Mouse (Mus musculus): ENCODE results near the gene Opn1sw. TPM values are rescaled to one million over a fixed set of nuclear protein-coding genes. Genes with fewer than 3 reads are reported as not detected.

Gene Opn1sw
- total RNA-seq, 1 experiment, result 0.13 TPM

DNA sequence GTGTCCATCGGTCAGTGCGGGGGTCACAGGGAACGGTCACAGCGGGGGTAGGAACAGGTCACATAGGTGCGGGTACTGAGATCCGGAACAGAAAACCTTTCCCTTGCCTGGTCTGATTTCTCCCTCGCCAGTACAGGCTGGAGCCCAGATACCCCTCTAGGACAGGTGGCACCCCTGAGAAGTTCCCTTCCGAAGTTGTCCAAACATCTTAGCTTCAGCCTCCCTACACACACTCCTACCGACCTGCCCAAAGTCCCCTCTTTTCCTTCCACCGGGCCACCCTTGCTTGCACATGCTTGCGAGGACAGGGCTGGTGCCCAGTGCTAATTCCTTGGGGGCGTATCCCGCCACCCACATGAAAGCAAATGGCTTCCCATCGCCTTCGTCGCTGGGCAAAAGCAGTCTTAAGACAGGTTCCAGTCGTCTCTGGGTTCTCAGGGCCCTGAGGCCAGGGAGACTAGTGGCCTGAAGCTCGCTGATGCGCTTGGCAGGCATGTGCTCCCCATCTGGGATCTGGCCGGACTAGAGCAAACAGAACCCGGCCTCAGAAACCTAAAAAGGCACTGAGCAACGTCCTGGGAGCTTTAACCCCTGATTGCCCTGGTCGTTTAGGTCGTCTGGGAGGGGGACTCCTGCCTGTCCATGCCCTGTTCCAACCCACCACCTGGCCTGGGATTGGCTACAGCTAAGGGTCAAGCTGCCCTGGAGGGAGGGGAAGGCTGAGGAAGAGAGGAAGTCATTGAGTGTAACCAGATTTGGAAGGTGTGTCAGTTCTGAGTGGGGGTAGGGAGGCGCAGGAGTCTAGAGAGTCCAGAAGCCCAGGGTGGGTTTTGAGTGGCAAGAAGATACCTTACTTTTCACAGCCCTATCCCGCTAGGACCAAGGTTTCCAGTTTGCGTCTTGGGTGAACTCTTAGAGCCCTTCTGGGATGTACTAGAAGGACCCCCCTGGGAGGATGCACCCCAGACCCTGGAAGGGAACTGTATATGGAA lies 45.8 kb upstream of the Opn1sw start:
- Histone ChIP-seq H3K4me3 (ENCODE audit: insufficient read depth in 1 of 2, low read depth in 1 of 2, low read length in 2 of 2, poor library complexity in 1 of 2, severe bottlenecking in 1 of 2) (peak overlapping the region; percentile 33 to 63), H3K9ac (ENCODE audit: insufficient read depth, low read depth, low read length, poor library complexity, severe bottlenecking) (peak overlapping the region; percentile 34), H3K4me1 (ENCODE audit: control insufficient read depth in 2 of 2, insufficient read depth in 2 of 2, low read length in 2 of 2, poor library complexity in 1 of 2) (peaks cover 0 to 23% of the 10 kb centered on the region in 2 experiments; a peak in 2 of 4 replicates), H3K27ac (ENCODE audit: insufficient read depth, low read depth, low read length, poor library complexity, severe bottlenecking) (peak overlapping the region; percentile 16; the same call in 1 of the 2 replicates), H3K36me3 (ENCODE audit: control insufficient read depth, insufficient read depth, low read length, poor library complexity, severe bottlenecking) (no peaks in the 10 kb centered on the region), H3K9me3 (ENCODE audit: control insufficient read depth, insufficient read depth, low read depth, low read length) (no peaks in the 10 kb centered on the region)
- in situ Hi-C loops (cut with MboI; ENCODE audit: low sequenced_read_pairs in 2 of 2, unreplicated experiment in 2 of 2), result no loop called here
- no peak for DNase-seq (ENCODE audit: low read depth, low spot score)
- TF ChIP-seq HCFC1 (IDR thresholded peaks at IDR 0.05; ENCODE audit: borderline replicate concordance, insufficient read depth, low read length) (no peak), MAFK (IDR thresholded peaks at IDR 0.05; ENCODE audit: insufficient read depth, low read depth, low read length) (no peak), ZC3H11A (IDR thresholded peaks at IDR 0.05; ENCODE audit: borderline replicate concordance, low read depth, low read length) (no peak)

DNA sequence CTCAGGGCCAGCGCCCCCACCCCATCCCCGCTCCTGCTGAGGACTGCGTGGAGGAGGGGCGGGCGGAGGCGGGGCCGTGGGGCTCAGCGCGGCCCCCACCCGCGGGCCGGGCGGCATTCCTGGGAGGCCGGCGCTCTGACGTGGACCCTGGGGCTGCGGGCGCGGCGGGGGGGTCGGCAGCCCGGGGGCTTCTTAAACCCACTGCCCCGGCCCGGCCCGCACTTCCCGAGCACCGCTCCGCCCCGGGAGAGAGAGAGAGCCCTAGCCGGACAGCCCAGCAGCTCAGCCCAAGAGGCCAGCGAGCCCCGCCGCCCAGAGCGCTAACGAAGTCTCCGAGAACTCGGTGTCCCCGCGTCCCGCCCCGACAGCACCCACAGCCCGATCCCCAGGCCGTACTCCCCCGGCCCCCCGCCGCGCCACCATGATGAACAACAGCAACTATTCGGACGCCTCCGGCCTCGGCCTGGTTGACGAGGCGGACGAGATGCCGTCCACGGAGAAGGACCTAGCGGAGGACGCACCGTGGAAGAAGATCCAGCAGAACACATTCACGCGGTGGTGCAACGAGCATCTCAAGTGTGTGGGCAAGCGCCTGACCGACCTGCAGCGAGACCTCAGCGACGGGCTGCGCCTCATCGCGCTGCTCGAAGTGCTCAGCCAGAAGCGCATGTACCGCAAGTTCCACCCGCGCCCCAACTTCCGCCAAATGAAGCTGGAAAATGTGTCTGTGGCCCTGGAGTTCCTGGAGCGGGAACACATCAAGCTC lies 45.0 kb upstream of the Opn1sw start, which contains the start of gene Flnc:
Flnc (plus strand) TSS at position 219 of the 766 bp plus-strand sequence.
- Histone ChIP-seq H3K9ac (ENCODE audit: insufficient read depth, low read depth, low read length, poor library complexity, severe bottlenecking) (peak within 1 kb of the TSS; percentile 34), H3K9me3 (ENCODE audit: control insufficient read depth, insufficient read depth, low read depth, low read length) (no peaks in the 10 kb centered on the region), H3K4me1 (ENCODE audit: control insufficient read depth in 2 of 2, insufficient read depth in 2 of 2, low read length in 2 of 2, poor library complexity in 1 of 2) (peaks cover 0 to 23% of the 10 kb centered on the region in 2 experiments; a peak in 2 of 4 replicates), H3K27ac (ENCODE audit: insufficient read depth, low read depth, low read length, poor library complexity, severe bottlenecking) (no peak within 1 kb of the TSS), H3K4me3 (ENCODE audit: insufficient read depth in 1 of 2, low read depth in 1 of 2, low read length in 2 of 2, poor library complexity in 1 of 2, severe bottlenecking in 1 of 2) (peak within 1 kb of the TSS; percentile 33 to 63), H3K36me3 (ENCODE audit: control insufficient read depth, insufficient read depth, low read length, poor library complexity, severe bottlenecking) (no peaks in the 10 kb centered on the region)
- DNase-seq (ENCODE audit: low read depth, low spot score), result no peak
- in situ Hi-C loops (cut with MboI; ENCODE audit: low sequenced_read_pairs in 2 of 2, unreplicated experiment in 2 of 2), result no loop called here
- no peak for TF ChIP-seq CHD2 (IDR thresholded peaks at IDR 0.05; ENCODE audit: low read depth, low read length)
- no peak for TF ChIP-seq MAFK (IDR thresholded peaks at IDR 0.05; ENCODE audit: insufficient read depth, low read depth, low read length)
- TF ChIP-seq HCFC1 (IDR thresholded peaks at IDR 0.05; ENCODE audit: borderline replicate concordance, insufficient read depth, low read length), result no peak
- TF ChIP-seq ZC3H11A (IDR thresholded peaks at IDR 0.05; ENCODE audit: borderline replicate concordance, low read depth, low read length), result no peak
- TF ChIP-seq ZNF384 (IDR thresholded peaks at IDR 0.05; ENCODE audit: low read depth, low read length), result no peak

DNA sequence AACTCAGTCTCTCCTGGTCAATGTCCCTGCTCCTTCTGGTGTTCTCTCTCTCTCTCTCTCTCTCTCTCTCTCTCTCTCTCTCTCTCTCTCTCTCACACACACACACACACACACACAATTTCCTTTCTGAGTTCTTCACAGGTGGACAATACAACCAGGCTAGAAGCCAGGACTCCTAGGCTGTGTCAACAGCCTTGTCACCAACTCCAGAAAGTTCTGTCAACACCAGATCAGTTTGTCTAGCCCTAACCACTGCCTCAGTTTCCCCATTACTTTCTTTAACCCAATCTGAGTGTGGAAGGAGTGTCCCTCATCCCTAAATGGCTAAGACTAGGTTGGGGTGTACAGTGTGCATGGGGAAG lies 44.4 kb upstream of the Opn1sw start:
- H3K27ac ChIP-seq (ENCODE audit: insufficient read depth, low read depth, low read length, poor library complexity, severe bottlenecking), result no peak overlapping the region
- no peaks in the 10 kb centered on the region for H3K9me3 ChIP-seq (ENCODE audit: control insufficient read depth, insufficient read depth, low read depth, low read length)
- DNase-seq (ENCODE audit: low read depth, low spot score), result no peak
- H3K4me3 ChIP-seq (ENCODE audit: insufficient read depth in 1 of 2, low read depth in 1 of 2, low read length in 2 of 2, poor library complexity in 1 of 2, severe bottlenecking in 1 of 2), result peak overlapping the region; percentile 33 to 63; a peak in 3 of 4 replicates
- TF ChIP-seq ZNF384 (IDR thresholded peaks at IDR 0.05; ENCODE audit: low read depth, low read length), result no peak
- no peak for TF ChIP-seq CHD2 (IDR thresholded peaks at IDR 0.05; ENCODE audit: low read depth, low read length)
- TF ChIP-seq HCFC1 (IDR thresholded peaks at IDR 0.05; ENCODE audit: borderline replicate concordance, insufficient read depth, low read length), result no peak
- TF ChIP-seq ZC3H11A (IDR thresholded peaks at IDR 0.05; ENCODE audit: borderline replicate concordance, low read depth, low read length), result no peak
- TF ChIP-seq MAFK (IDR thresholded peaks at IDR 0.05; ENCODE audit: insufficient read depth, low read depth, low read length), result no peak
- peaks cover 0 to 23% of the 10 kb centered on the region in 2 experiments; a peak in 2 of 4 replicates for H3K4me1 ChIP-seq (ENCODE audit: control insufficient read depth in 2 of 2, insufficient read depth in 2 of 2, low read length in 2 of 2, poor library complexity in 1 of 2)
- no peaks in the 10 kb centered on the region for H3K36me3 ChIP-seq (ENCODE audit: control insufficient read depth, insufficient read depth, low read length, poor library complexity, severe bottlenecking)
- no peak overlapping the region for H3K9ac ChIP-seq (ENCODE audit: insufficient read depth, low read depth, low read length, poor library complexity, severe bottlenecking)
- in situ Hi-C loops (cut with MboI; ENCODE audit: low sequenced_read_pairs in 2 of 2, unreplicated experiment in 2 of 2), result no loop called here

DNA sequence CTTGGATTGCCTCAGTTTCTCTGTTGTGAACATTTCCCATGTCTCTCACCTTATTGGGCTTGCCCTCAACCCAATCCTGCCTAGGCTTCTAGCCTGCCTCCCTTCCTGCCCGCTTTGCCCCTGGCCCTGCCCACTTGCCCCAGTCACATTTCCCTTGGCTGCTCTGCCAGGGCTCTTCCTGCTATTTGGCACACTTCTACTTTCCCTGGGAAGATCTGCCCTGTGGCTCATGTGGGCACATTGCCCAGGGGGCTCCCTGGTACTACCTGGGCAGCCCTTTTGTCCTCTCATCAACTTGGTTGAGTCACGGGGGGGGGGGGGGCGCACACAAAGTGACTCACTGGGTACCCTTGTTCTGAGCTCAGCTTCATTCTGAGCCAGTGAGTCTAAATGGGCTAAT lies 43.9 kb upstream of the Opn1sw start:
- Histone ChIP-seq H3K27ac (ENCODE audit: insufficient read depth, low read depth, low read length, poor library complexity, severe bottlenecking) (no peak overlapping the region), H3K9ac (ENCODE audit: insufficient read depth, low read depth, low read length, poor library complexity, severe bottlenecking) (no peak overlapping the region), H3K4me1 (ENCODE audit: control insufficient read depth in 2 of 2, insufficient read depth in 2 of 2, low read length in 2 of 2, poor library complexity in 1 of 2) (peaks cover 0 to 23% of the 10 kb centered on the region in 2 experiments; a peak in 2 of 4 replicates), H3K4me3 (ENCODE audit: insufficient read depth in 1 of 2, low read depth in 1 of 2, low read length in 2 of 2, poor library complexity in 1 of 2, severe bottlenecking in 1 of 2) (no peak overlapping the region), H3K9me3 (ENCODE audit: control insufficient read depth, insufficient read depth, low read depth, low read length) (no peaks in the 10 kb centered on the region), H3K36me3 (ENCODE audit: control insufficient read depth, insufficient read depth, low read length, poor library complexity, severe bottlenecking) (no peaks in the 10 kb centered on the region)
- no peak for DNase-seq (ENCODE audit: low read depth, low spot score)
- in situ Hi-C loops (cut with MboI; ENCODE audit: low sequenced_read_pairs in 2 of 2, unreplicated experiment in 2 of 2), result no loop called here
- TF ChIP-seq ZNF384 (IDR thresholded peaks at IDR 0.05; ENCODE audit: low read depth, low read length) (no peak), MAFK (IDR thresholded peaks at IDR 0.05; ENCODE audit: insufficient read depth, low read depth, low read length) (no peak), HCFC1 (IDR thresholded peaks at IDR 0.05; ENCODE audit: borderline replicate concordance, insufficient read depth, low read length) (no peak), CHD2 (IDR thresholded peaks at IDR 0.05; ENCODE audit: low read depth, low read length) (no peak), ZC3H11A (IDR thresholded peaks at IDR 0.05; ENCODE audit: borderline replicate concordance, low read depth, low read length) (no peak)

Data from ES-E14 (cell line).